Mouse (Mus musculus) limb, embryonic 12.5 days (tissue): Measurements from ENCODE around the gene Hipk1. TPM values are rescaled to one million over a fixed set of nuclear protein-coding genes. Genes with fewer than 3 reads are reported as not detected.

Experiments used
- ATAC-seq: fragments of 200-750 bp; cut with Nextera tagmentation; 2 replicates; pipeline ENCODE4 v1.8.0; 2017; ENCODE audit warnings: low read depth, moderate TSS enrichment; ENCODE audit not compliant: insufficient number of reproducible peaks, insufficient read depth, low FRiP score, low TSS enrichment
- H3K27ac ChIP-seq: fragments of 300-500 bp; sonication (generic); 2 replicates; pipeline ENCODE4 v1.5.1; 2016; ENCODE audit warnings: mild to moderate bottlenecking, moderate library complexity
- H3K27me3 ChIP-seq: fragments of 300-500 bp; sonication (generic); 2 replicates; pipeline ENCODE4 v1.6.1; 2016; ENCODE audit warnings: mild to moderate bottlenecking, moderate library complexity
- H3K36me3 ChIP-seq: fragments of 300-500 bp; sonication (generic); 2 replicates; pipeline ENCODE4 v1.6.1; 2016; ENCODE audit warnings: mild to moderate bottlenecking, moderate library complexity
- H3K4me1 ChIP-seq: fragments of 300-500 bp; sonication (generic); replicated peaks from 2 replicates; pipeline ENCODE4 v1.6.1; 2016
- H3K4me2 ChIP-seq: fragments of 300-500 bp; sonication (generic); 2 replicates; pipeline ENCODE4 v1.6.1; 2016; ENCODE audit warnings: mild to moderate bottlenecking, moderate library complexity
- H3K4me3 ChIP-seq: fragments of 300-500 bp; sonication (generic); replicated peaks from 2 replicates; pipeline ENCODE4 v1.5.1; 2016; ENCODE audit warnings: mild to moderate bottlenecking
- H3K9ac ChIP-seq: fragments of 300-500 bp; sonication (generic); replicated peaks from 2 replicates; pipeline ENCODE4 v1.6.1; 2016; ENCODE audit warnings: mild to moderate bottlenecking, moderate library complexity
- H3K9me3 ChIP-seq: fragments of 300-500 bp; sonication (generic); 2 replicates; pipeline ENCODE4 v1.6.1; 2016; ENCODE audit warnings: mild to moderate bottlenecking, moderate library complexity
- WGBS: fragments of 180-500 bp; shearing (Covaris S2); methylation state at CpG from one replicate; pipeline ENCODE4 v1.1.7; 2016; 5-methylcytosine and 5-hydroxymethylcytosine counted together
- polyA plus RNA-seq: library from polyadenylated mRNA; unstranded; fragments of >200 nt; fragmentation: Nextera tagmentation; extraction: Ambion mirVana; gene quantifications from 2 replicates; pipeline ENCODE4 v1.2.1, GENCODE M21; 2016

The Hipk1 gene
- polyA plus RNA-seq, 1 experiment from 2014 or later = 12.6 TPM

DNA sequence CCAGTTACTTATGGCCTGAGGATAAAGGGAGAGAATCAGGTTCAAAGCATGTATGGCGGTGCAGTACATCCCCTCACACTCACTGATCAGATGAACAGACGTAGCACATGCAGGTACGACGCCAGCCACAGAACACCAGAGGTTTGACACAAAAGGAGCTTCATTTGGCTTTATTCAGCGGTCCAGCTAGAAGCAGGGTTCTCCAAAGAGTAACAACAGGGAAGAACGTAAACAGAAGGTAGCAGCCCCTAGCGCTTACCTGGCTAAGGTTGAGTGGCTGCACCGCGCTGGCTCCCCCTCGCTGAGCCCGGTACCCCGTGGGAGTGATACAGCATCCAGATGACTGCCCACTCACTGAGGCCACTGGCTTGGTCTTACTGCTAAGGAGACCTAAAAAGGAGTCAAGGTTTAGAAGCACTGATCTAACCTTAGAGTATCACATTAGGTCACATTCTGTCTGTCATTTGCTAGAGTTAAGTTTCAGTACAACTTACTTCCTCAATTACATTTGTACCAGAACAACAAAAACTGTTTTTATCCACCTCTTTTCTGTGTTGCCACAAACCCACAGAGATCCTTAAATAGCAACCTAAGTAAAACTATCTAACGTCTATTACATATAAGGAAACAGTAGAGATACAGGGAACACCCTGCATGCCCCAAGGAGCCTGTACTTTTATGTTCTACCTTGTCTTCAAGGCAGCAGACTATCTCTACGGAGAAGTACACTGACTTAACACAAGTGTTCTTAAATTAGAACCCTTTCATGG is 46.2 kb downstream of the Hipk1 start:
- H3K36me3 ChIP-seq = peaks cover 77% of the 10 kb centered on the region
- WGBS = 86% methylated on average over 14 of the region's 14 CpGs

DNA sequence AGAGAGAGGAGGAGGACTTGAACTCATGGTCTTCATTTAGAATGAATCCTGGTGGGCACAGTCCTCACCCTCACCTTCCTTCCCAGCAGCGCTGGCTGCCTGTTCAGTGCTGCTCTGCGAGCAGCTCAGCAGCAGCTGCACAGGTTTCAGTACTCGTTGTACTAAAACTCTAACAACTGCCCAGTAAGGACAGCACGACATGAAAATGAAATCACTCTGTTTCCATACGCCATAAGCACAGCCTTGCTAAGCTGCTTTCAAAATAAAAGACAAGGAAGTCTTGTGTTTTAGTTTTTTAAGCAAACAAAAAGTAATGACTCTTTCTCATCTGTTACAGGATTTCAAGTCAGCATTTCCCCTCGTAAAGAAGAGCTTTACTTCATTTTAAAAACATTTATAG is 48.2 kb downstream of the Hipk1 start:
- Histone ChIP-seq H3K4me3 (no peak overlapping the region), H3K36me3 (peaks cover 59% of the 10 kb centered on the region), H3K27me3 (no peaks in the 10 kb centered on the region), H3K9me3 (no peaks in the 10 kb centered on the region), H3K4me1 (peaks cover 15% of the 10 kb centered on the region), H3K27ac (no peak overlapping the region), H3K4me2 (no peak overlapping the region), H3K9ac (no peak overlapping the region)
- ATAC-seq = no peak
- WGBS = 74% methylated on average over 6 of the region's 6 CpGs

More for the DNA sequence above, 46.2 kb downstream of the Hipk1 start:
- Histone ChIP-seq H3K27ac (no peak overlapping the region), H3K9ac (no peak overlapping the region), H3K9me3 (no peaks in the 10 kb centered on the region), H3K27me3 (no peaks in the 10 kb centered on the region), H3K4me1 (0 out of 2 replicates have a peak, but pooled peaks cover 7% of the 10 kb centered on the region), H3K4me2 (no peak overlapping the region), H3K4me3 (no peak overlapping the region)
- ATAC-seq = no peak

DNA sequence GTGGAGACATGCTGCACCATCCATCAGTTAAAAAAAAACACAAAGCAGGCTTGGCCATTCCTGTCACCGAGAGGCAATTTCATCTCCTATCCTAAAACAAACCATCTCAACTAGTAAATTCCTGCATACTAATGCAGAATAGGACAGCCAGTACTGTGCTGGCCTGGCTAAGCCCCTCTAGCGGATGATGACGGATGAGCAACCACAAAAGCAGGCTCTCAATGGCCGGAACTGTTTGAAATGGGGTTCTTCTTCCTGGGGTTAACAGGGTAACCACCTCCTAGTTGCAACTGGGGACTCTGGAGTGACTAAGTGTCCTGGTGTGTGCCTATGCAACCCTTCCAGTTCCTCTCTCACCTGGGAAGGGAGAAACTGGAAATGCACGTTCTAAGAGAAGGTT is 51.0 kb downstream of the Hipk1 start:
- H3K27me3 ChIP-seq = no peaks in the 10 kb centered on the region
- H3K9me3 ChIP-seq = no peaks in the 10 kb centered on the region
- peaks cover 38% of the 10 kb centered on the region for H3K4me1 ChIP-seq
- H3K27ac ChIP-seq = no peak overlapping the region
- no peak overlapping the region for H3K9ac ChIP-seq
- no peak for ATAC-seq
- H3K36me3 ChIP-seq = peaks cover 31% of the 10 kb centered on the region
- 43% methylated on average over 5 of the region's 5 CpGs for WGBS
- H3K4me3 ChIP-seq = no peak overlapping the region
- no peak overlapping the region for H3K4me2 ChIP-seq

DNA sequence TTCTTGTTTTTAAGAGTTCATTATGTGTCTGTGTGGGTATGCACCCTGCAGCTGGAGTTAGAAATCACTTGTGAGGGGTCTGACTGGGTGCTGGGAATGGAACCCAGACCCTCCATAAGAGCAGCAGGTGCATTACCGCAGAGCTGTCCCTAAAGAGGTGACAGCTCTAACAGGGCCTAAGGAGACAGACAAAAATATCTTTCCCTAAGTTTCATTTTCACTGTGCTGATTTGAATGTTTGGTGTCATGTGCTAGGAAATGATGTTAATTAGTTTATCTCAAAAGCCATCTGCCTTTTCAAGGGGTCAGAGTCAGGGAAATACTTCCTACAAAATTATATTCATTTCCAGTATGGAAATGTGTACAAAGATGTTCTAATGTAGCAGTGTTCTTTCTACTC is 52.0 kb downstream of the Hipk1 start, which contains the start of gene Gm10964:
Gm10964 (plus strand) TSS at position 38 of the 400 bp plus-strand sequence.
- H3K36me3 ChIP-seq = peaks cover 21% of the 10 kb centered on the region
- peak within 1 kb of the TSS; percentile 59; the same call in 1 of the 2 replicates for H3K9ac ChIP-seq
- H3K4me1 ChIP-seq = peaks cover 48% of the 10 kb centered on the region
- H3K27ac ChIP-seq = peak within 1 kb of the TSS; percentile 97
- WGBS = 90% methylated on average over 1 of the region's 1 CpGs
- H3K4me3 ChIP-seq = peak within 1 kb of the TSS; percentile 45
- peak within 1 kb of the TSS; percentile 71 for H3K4me2 ChIP-seq
- H3K27me3 ChIP-seq = no peaks in the 10 kb centered on the region
- ATAC-seq = no peak
- no peaks in the 10 kb centered on the region for H3K9me3 ChIP-seq

DNA sequence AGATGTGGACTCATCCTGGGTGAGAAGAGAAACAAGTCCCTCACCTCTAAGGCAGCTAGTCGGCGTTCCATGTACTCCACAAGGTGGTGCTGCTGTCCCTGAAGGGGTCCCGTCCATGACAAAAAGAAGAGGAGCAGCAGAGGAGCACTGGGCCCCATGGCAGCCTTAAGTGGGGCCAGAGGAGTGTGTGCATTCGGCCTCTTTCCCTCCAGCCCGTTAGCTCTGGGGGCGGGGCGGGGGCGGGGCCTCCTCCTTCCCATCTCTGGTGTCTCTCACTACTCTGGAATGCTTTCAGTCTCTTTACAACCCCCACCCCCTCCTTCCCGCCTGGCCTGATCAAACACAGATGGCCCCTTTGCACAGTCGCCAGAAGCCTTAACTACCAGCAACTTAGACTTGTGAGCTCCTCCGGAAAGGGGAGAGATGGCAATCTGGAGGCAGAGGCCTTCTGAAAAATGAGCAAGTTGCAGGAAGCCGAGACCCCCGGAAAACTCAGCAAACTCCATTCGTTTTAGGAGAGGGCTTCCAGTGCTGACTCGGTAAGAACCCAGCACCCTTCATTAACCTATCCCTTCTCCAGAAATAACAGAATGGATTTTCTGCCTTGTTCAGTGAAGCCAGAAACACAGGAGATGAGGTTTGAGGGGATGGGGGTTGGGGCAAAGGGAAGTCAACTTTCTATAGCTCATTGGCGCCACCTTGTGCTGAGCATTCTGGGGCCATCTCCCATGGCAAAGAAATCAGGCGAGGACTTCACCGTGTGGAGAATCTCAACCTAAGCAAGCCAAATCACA is 53.4 kb downstream of the Hipk1 start, which contains the start of gene Olfml3:
Olfml3 (minus strand) TSS at position 224 of the 794 bp plus-strand sequence.
- Histone ChIP-seq H3K27me3 (no peaks in the 10 kb centered on the region), H3K27ac (peak within 1 kb of the TSS; percentile 97), H3K36me3 (peaks cover 8% of the 10 kb centered on the region), H3K4me3 (peak within 1 kb of the TSS; percentile 45), H3K9ac (peak within 1 kb of the TSS; percentile 59), H3K4me2 (peak within 1 kb of the TSS; percentile 71), H3K4me1 (peaks cover 58% of the 10 kb centered on the region), H3K9me3 (no peaks in the 10 kb centered on the region)
- WGBS = under 1% methylated on average over 18 of the region's 18 CpGs
- ATAC-seq = peak; percentile 89

DNA sequence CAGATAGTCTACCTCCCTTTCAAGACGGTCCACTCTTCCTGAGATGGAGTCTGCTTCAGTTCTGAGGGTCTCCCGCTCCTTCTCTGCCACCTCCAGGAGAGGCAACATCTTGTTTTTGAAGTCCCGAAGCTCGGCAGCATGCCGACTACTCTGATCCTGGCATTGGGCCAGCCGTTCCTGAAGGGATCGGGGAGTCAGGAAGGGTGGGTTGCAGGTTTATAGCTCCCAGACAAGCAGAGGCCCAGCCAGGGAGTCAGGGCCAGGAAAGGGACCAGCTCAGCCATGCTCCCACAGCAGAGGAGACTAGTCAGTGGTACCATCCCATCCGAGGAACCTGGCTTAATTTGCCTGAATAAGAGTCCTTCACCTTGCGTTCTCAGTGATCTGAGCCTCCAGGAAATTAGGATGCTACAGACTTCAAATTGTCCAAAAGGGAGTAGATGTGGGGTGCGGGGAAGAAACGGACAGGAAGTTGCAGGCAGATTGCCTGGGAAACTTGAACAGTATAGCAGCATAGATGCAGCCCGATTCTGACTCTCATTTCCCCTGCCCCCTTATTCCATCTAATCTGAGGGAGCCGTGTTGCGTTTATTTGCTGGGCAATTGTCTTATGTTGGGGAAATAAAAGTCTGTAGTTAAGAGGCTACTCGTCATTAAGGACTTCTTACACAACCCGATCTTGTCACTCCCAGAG is 54.2 kb downstream of the Hipk1 start:
- 23% methylated on average over 16 of the region's 16 CpGs for WGBS
- Histone ChIP-seq H3K4me1 (peaks cover 62% of the 10 kb centered on the region), H3K9ac (peak overlapping the region; percentile 59), H3K4me3 (peak overlapping the region; percentile 45), H3K27me3 (no peaks in the 10 kb centered on the region), H3K4me2 (peak overlapping the region; percentile 71), H3K36me3 (peaks cover 5% of the 10 kb centered on the region), H3K27ac (peak overlapping the region; percentile 97), H3K9me3 (no peaks in the 10 kb centered on the region)
- ATAC-seq = no peak

DNA sequence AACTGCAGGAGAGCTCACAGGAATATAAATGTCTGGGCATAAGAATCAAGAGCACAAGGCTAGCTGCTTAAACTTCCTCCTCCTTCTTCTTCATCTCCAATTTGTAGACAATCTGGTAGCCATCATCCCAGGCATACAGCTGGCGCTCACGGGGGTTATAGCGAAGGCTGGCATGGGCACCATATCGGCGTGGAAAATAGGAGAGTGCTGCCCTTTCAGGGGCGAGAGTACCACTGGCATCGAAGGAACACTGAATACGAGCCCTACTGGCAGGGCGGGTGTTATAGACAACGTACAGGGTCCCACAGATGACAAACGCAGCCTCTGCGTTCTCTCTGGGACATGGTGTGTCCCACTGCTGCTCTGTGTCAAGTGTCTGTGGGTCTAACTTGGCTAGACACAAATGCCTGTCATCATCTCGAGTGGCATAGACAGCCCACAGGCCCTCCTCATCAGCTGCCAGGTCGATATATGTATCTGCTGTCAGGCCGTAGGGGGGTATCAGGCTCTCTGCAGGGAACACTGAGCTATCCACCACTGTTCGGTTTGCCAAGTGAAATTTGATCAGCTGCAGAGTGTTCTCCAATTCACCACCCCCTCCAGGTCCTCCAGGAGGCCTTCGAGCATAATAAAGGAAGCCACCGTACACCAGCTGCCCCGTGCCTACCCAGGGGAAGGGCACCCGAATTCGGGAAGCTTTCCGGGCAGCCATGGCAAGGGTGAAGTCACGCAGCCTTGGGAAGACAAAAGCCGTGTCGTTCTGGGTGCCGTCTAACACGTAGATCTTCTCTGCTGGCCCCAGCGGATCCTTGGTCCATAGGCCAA is 55.4 kb downstream of the Hipk1 start:
- peak overlapping the region; percentile 45 for H3K4me3 ChIP-seq
- 0 out of 2 replicates have a peak, but pooled peaks cover 4% of the 10 kb centered on the region for H3K9me3 ChIP-seq
- peaks cover 7% of the 10 kb centered on the region for H3K36me3 ChIP-seq
- ATAC-seq = no peak
- H3K27me3 ChIP-seq = no peaks in the 10 kb centered on the region
- 68% methylated on average over 28 of the region's 28 CpGs for WGBS
- H3K4me1 ChIP-seq = peaks cover 62% of the 10 kb centered on the region
- H3K27ac ChIP-seq = peak overlapping the region; percentile 97
- peak overlapping the region; percentile 71 for H3K4me2 ChIP-seq
- H3K9ac ChIP-seq = peak overlapping the region; percentile 60

DNA sequence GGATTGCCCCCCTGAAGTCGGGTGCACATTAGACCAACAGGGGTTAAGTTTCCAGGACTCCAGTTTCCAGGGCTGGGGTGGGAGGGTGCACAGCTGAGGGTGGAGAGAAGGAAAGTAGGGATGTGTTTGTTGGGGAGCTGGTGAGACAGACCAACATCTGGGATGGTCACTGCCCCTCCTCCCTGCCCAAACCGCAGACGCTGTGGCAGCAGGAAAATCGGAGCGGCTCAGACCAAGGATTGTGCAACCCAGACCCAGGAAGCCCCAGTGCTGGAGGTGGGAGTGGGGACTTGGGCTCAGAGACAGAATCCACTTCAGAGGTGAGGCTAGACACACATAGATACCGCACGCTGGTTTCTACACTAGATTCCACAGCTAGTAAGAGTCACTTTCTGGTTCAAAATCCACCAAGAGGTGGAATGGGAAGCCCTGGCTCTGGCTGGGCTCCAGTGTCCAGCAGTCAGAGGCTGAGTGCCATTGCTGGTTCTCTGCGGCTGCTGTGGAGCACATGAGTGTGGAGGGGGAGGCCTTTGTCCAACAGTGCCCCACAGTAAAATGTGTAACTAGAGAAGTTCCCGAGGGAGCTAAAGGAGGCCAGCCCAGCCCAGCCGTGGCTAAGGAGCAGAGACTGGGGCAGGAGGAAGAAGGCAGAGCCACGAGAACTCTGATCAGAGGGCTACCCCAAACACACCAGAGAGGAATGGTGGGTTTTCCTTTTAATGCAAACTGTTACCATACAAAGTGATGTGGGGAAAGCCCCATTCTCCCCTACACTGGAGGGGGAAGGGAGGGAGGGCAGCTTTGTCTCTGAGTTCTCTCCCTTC is 56.5 kb downstream of the Hipk1 start:
- Histone ChIP-seq H3K9ac (peak overlapping the region; percentile 60; the same call in 1 of the 2 replicates), H3K27ac (peak overlapping the region; percentile 97), H3K36me3 (peaks cover 7% of the 10 kb centered on the region), H3K27me3 (no peaks in the 10 kb centered on the region), H3K4me3 (peak overlapping the region; percentile 45), H3K9me3 (0 out of 2 replicates have a peak, but pooled peaks cover 4% of the 10 kb centered on the region), H3K4me1 (peaks cover 58% of the 10 kb centered on the region), H3K4me2 (peak overlapping the region; percentile 71)
- 7% methylated on average over 11 of the region's 11 CpGs for WGBS
- ATAC-seq = peak; percentile 53

DNA sequence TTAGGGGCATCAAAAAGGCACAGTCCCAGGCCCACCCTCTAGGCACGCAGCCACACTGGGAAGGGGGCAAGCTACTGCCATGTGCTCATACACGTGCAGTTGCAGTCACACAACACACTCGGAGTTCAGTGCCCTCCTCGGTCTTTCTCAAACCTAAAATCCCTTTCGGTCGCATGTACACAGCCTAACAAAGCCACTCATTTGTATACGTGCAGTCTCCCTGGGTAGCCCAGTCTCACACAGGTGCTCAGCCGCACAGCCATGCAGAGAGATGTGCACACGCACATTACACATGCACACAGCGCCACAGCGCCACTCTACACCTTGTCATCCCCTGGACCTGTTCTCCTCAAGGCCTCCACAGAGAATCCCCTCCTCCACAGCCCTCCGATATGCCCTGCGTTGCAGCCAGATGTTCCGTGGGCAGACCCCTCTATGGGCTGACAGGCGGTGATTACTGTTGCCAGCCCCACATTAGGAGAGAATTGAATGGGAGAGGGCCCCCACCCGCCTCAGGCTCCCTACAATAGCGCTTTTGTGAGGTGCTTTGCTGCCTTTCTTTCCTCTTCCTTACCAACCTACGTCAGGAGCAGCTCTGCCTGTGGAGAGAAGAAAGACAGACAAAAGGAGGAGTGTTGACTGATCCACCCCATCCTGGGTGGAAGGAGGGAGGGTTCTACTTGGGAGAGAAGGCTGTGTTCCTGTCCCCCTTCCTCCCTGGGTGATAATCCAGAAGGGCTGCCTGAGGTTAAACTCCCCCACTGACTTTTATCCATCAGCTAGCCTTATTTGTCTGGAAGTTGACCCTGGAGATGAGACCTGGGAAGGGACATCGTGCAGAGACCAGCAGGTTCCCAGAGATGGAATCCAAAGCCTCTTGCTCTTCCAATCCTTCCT is 57.3 kb downstream of the Hipk1 start:
- Histone ChIP-seq H3K4me3 (peak overlapping the region; percentile 45), H3K9ac (peak overlapping the region; percentile 60), H3K27me3 (no peaks in the 10 kb centered on the region), H3K4me1 (peaks cover 58% of the 10 kb centered on the region), H3K4me2 (peak overlapping the region; percentile 71), H3K36me3 (peaks cover 7% of the 10 kb centered on the region), H3K27ac (peak overlapping the region; percentile 97), H3K9me3 (0 out of 2 replicates have a peak, but pooled peaks cover 4% of the 10 kb centered on the region)
- ATAC-seq = peak; percentile 9; the same call in 1 of the 2 replicates
- WGBS = 35% methylated on average over 19 of the region's 19 CpGs
